Mouse (Mus musculus): ENCODE data around the gene Ptprb. TPM values are rescaled to one million over a fixed set of nuclear protein-coding genes. Genes with fewer than 3 reads are reported as not detected.

Ptprb gene
- total and polyA plus RNA-seq, 3 experiments = not detected

GRCm38 (mm10) chr10:116432421-116432820, 157.1 kb downstream of the Ptprb start:
- H3K27ac ChIP-seq (ENCODE audit: control insufficient read depth, low read depth, low read length) = no peak overlapping the region
- H3K27me3 ChIP-seq (ENCODE audit: control insufficient read depth in 1 of 2, insufficient read depth in 2 of 2, low read length in 2 of 2) = no peaks in the 10 kb centered on the region
- H3K9ac ChIP-seq (ENCODE audit: control insufficient read depth, low read depth, low read length, poor library complexity, severe bottlenecking) = no peak overlapping the region
- DNase-seq (ENCODE audit: low read depth, low spot score) = no peak
- H3K4me1 ChIP-seq (ENCODE audit: control insufficient read depth in 1 of 2, insufficient read depth in 2 of 2, low read length in 2 of 2) = no peaks in the 10 kb centered on the region
- H3K36me3 ChIP-seq (ENCODE audit: control insufficient read depth in 1 of 2, insufficient read depth in 2 of 2, low read length in 2 of 2) = no peaks in the 10 kb centered on the region
- no peak for TF ChIP-seq BHLHE40 (IDR thresholded peaks at IDR 0.05; ENCODE audit: borderline replicate concordance, low read depth, low read length)
- no peak for TF ChIP-seq POLR2AphosphoS2 (IDR thresholded peaks at IDR 0.05; ENCODE audit: low read length)
- no peak for TF ChIP-seq USF2 (IDR thresholded peaks at IDR 0.05; ENCODE audit: borderline replicate concordance in 1 of 2, insufficient read depth in 1 of 2, low read depth in 1 of 2, low read length in 2 of 2)
- TF ChIP-seq GABPA (IDR thresholded peaks at IDR 0.05; ENCODE audit: low read depth, low read length) = no peak
- no peak for TF ChIP-seq TCF12 (IDR thresholded peaks at IDR 0.05; ENCODE audit: low read depth, low read length)
- no peak for TF ChIP-seq CHD1 (IDR thresholded peaks at IDR 0.05; ENCODE audit: low read depth, low read length)
- no peak for TF ChIP-seq CTCF (IDR thresholded peaks at IDR 0.05 in 2 of 3, conservative IDR thresholded peaks at IDR 0.05 in 1 of 3; ENCODE audit: control insufficient read depth in 1 of 3, insufficient read depth in 1 of 3, low read depth in 2 of 3, low read length in 3 of 3, poor library complexity in 1 of 3, severe bottlenecking in 1 of 3)
- TF ChIP-seq NRF1 (IDR thresholded peaks at IDR 0.05; ENCODE audit: insufficient read depth, low read depth, low read length, poor library complexity, severe bottlenecking) = no peak
- no peak for TF ChIP-seq JUND (IDR thresholded peaks at IDR 0.05; ENCODE audit: low read depth, low read length)
- no peak for TF ChIP-seq KAT2A (conservative IDR thresholded peaks at IDR 0.05; ENCODE audit: low read depth, low read length)
- no peak for TF ChIP-seq ETS1 (IDR thresholded peaks at IDR 0.05; ENCODE audit: low read depth, low read length)
- no peak for TF ChIP-seq E2F4 (IDR thresholded peaks at IDR 0.05; ENCODE audit: borderline replicate concordance, low read depth, low read length)
- no peaks in the 10 kb centered on the region for H3K79me2 ChIP-seq (ENCODE audit: control insufficient read depth, insufficient read depth, low read length, poor library complexity)
- no peaks in the 10 kb centered on the region for H3K9me3 ChIP-seq (replicated peaks; ENCODE audit: insufficient read depth, low read length)
- H3K4me3 ChIP-seq (ENCODE audit: control insufficient read depth in 1 of 2, insufficient read depth in 1 of 2, low read depth in 2 of 2, low read length in 2 of 2) = no peak overlapping the region

- H3K27ac ChIP-seq (ENCODE audit: control insufficient read depth, low read depth, low read length) = no peak overlapping the region
- no peaks in the 10 kb centered on the region for H3K4me1 ChIP-seq (ENCODE audit: control insufficient read depth in 1 of 2, insufficient read depth in 2 of 2, low read length in 2 of 2)
- TF ChIP-seq MXI1 (IDR thresholded peaks at IDR 0.05; ENCODE audit: low read depth, low read length) (no peak), ELF1 (IDR thresholded peaks at IDR 0.05; ENCODE audit: low read depth, low read length) (no peak), POLR2AphosphoS5 (IDR thresholded peaks at IDR 0.05; ENCODE audit: borderline replicate concordance, low read depth, low read length) (no peak), USF2 (IDR thresholded peaks at IDR 0.05; ENCODE audit: borderline replicate concordance in 1 of 2, insufficient read depth in 1 of 2, low read depth in 1 of 2, low read length in 2 of 2) (no peak), UBTF (IDR thresholded peaks at IDR 0.05; ENCODE audit: borderline replicate concordance, insufficient read depth, low read depth, low read length) (no peak), EP300 (IDR thresholded peaks at IDR 0.05; ENCODE audit: low read depth in 1 of 2, low read length in 2 of 2) (no peak), E2F4 (IDR thresholded peaks at IDR 0.05; ENCODE audit: borderline replicate concordance, low read depth, low read length) (no peak), USF1 (IDR thresholded peaks at IDR 0.05; ENCODE audit: low read depth, low read length) (no peak), TCF12 (IDR thresholded peaks at IDR 0.05; ENCODE audit: low read depth, low read length) (no peak), CHD1 (IDR thresholded peaks at IDR 0.05; ENCODE audit: low read depth, low read length) (no peak), SMC3 (IDR thresholded peaks at IDR 0.05; ENCODE audit: low read depth, low read length) (no peak), TAL1 (IDR thresholded peaks at IDR 0.05; ENCODE audit: low read length) (no peak), MAX (IDR thresholded peaks at IDR 0.05; ENCODE audit: low read length) (no peak), GATA1 (IDR thresholded peaks at IDR 0.05; ENCODE audit: low read depth, low read length) (no peak), RCOR1 (IDR thresholded peaks at IDR 0.05; ENCODE audit: low read depth, low read length) (no peak), CTCF (IDR thresholded peaks at IDR 0.05 in 2 of 3, conservative IDR thresholded peaks at IDR 0.05 in 1 of 3; ENCODE audit: control insufficient read depth in 1 of 3, insufficient read depth in 1 of 3, low read depth in 2 of 3, low read length in 3 of 3, poor library complexity in 1 of 3, severe bottlenecking in 1 of 3) (no peak), MYC (IDR thresholded peaks at IDR 0.05; ENCODE audit: low read depth, low read length) (no peak), MYB (IDR thresholded peaks at IDR 0.05; ENCODE audit: low read depth, low read length) (no peak), SIN3A (IDR thresholded peaks at IDR 0.05; ENCODE audit: low read length) (no peak)
- H3K9me3 ChIP-seq (replicated peaks; ENCODE audit: insufficient read depth, low read length) = no peaks in the 10 kb centered on the region
- no peaks in the 10 kb centered on the region for H3K27me3 ChIP-seq (ENCODE audit: control insufficient read depth in 1 of 2, insufficient read depth in 2 of 2, low read length in 2 of 2)
- H3K9ac ChIP-seq (ENCODE audit: control insufficient read depth, low read depth, low read length, poor library complexity, severe bottlenecking) = no peak overlapping the region
- DNase-seq (ENCODE audit: low read depth, low spot score) = no peak
- no peaks in the 10 kb centered on the region for H3K36me3 ChIP-seq (ENCODE audit: control insufficient read depth in 1 of 2, insufficient read depth in 2 of 2, low read length in 2 of 2)
- no peak overlapping the region for H3K4me3 ChIP-seq (ENCODE audit: control insufficient read depth in 1 of 2, insufficient read depth in 1 of 2, low read depth in 2 of 2, low read length in 2 of 2)
- H3K79me2 ChIP-seq (ENCODE audit: control insufficient read depth, insufficient read depth, low read length, poor library complexity) = no peaks in the 10 kb centered on the region
Observed at GRCm38 (mm10) chr10:116435455-116435854, 160.1 kb downstream of the Ptprb start.
